Mouse (Mus musculus): ENCODE data around the gene Sdf2l1. TPM values are rescaled to one million over a fixed set of nuclear protein-coding genes. Genes with fewer than 3 reads are reported as not detected.
A peak's percentile ranks its signal among the peaks of the same experiment; 100 is the strongest.

Sdf2l1 gene
- polyA plus RNA-seq, 1 experiment from 2014 or later, result 173 TPM

DNA sequence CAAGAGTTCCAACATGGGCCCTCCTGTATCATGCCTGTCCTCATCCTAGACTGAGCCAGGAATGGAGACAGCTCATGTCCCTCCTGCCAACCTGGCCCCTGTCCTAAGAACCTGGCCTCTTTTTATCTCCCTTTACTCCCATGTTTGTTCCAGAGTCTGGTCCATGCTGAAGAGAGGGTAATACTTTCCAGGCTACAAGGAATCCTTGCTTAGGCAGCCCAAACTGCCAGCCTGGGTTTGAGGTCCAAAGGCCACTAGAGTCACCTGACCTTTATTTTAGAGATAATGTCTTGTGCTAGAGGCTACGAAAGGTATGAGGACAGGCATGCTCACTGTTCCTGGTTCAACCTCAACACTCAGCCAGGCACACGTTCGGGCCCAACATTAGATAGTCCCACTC is 35.2 kb downstream of the Sdf2l1 start:
- H3K36me3 ChIP-seq (ENCODE audit: control insufficient read depth, insufficient read depth, low read length), result peaks cover 26% of the 10 kb centered on the region
- H3K9ac ChIP-seq (ENCODE audit: low read depth, low read length), result no peak overlapping the region
- no peaks in the 10 kb centered on the region for H3K27me3 ChIP-seq (replicated peaks; ENCODE audit: control insufficient read depth, insufficient read depth, low read length)
- ATAC-seq, result peak; percentile 78
- no peak overlapping the region for H3K4me2 ChIP-seq (ENCODE audit: low read depth, low read length)
- H3K4me3 ChIP-seq (ENCODE audit: low read length), result no peak overlapping the region
- H3K9me3 ChIP-seq (ENCODE audit: control insufficient read depth, low read length), result no peaks in the 10 kb centered on the region
- peaks cover 2% of the 10 kb centered on the region; the same call in 1 of the 2 replicates for H3K4me1 ChIP-seq (ENCODE audit: control insufficient read depth, insufficient read depth, low read length)
- WGBS, result 80% methylated on average over 3 of the region's 3 CpGs
- H3K27ac ChIP-seq (ENCODE audit: low read length), result peak overlapping the region; percentile 48

DNA sequence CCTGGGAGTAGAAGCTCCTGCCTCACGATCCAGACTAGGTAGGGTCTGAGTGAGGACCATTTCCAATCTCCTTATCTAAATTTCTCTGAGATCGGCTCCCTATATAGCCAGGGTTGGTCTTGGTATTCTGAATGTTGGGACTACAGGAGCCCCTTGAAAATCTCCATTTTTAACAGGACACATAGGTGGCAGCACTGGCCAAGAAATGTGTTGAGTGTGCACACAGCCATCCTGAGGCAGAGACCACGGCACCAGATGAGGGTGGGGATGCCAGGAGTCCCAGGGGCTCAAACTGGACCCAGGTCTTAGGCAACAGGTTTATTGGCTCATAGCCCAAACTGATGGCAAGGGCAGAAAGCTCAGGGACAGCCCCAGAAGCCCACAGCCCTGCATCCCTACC is 43.8 kb downstream of the Sdf2l1 start:
- no peak overlapping the region for H3K4me3 ChIP-seq (ENCODE audit: low read length)
- no peaks in the 10 kb centered on the region for H3K27me3 ChIP-seq (replicated peaks; ENCODE audit: control insufficient read depth, insufficient read depth, low read length)
- no peak overlapping the region for H3K27ac ChIP-seq (ENCODE audit: low read length)
- WGBS, result 66% methylated on average over 3 of the region's 3 CpGs
- peaks cover 34% of the 10 kb centered on the region for H3K36me3 ChIP-seq (ENCODE audit: control insufficient read depth, insufficient read depth, low read length)
- no peak overlapping the region for H3K4me2 ChIP-seq (ENCODE audit: low read depth, low read length)
- no peaks in the 10 kb centered on the region for H3K9me3 ChIP-seq (ENCODE audit: control insufficient read depth, low read length)
- no peak for ATAC-seq
- no peaks in the 10 kb centered on the region for H3K4me1 ChIP-seq (ENCODE audit: control insufficient read depth, insufficient read depth, low read length)
- no peak overlapping the region for H3K9ac ChIP-seq (ENCODE audit: low read depth, low read length)

DNA sequence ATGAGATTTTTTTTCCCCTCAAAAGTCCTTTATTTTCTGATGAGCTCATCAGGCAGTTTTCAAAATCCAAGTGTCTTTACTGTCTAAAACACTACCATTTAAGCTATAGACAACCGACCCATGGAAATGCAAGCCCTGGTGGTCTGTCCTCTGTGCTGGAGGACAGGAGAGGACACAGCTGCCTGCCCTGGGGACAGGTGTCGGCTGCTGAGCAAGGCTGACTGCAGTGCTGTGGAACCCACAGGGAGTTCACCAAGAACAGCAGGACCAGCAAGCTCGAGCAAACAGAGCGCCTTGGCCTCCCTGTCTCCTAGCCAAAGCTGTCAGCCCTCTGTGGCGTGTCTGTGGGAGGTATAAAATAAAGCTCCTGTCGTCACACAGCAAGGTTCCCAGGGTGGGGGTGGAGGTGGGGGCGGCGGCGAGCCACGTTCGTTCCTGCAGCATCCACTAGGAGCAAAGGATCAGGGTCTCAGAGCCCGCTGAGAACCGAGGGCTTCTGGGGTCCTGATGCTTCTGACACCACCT is 45.5 kb downstream of the Sdf2l1 start:
- no peak for ATAC-seq
- peaks cover 31% of the 10 kb centered on the region for H3K36me3 ChIP-seq (ENCODE audit: control insufficient read depth, insufficient read depth, low read length)
- WGBS, result 75% methylated on average over 13 of the region's 13 CpGs
- no peak overlapping the region for H3K4me3 ChIP-seq (ENCODE audit: low read length)
- no peaks in the 10 kb centered on the region for H3K9me3 ChIP-seq (ENCODE audit: control insufficient read depth, low read length)
- no peak overlapping the region for H3K9ac ChIP-seq (ENCODE audit: low read depth, low read length)
- H3K4me1 ChIP-seq (ENCODE audit: control insufficient read depth, insufficient read depth, low read length), result 0 out of 2 replicates have a peak, but pooled peaks cover 2% of the 10 kb centered on the region
- no peak overlapping the region for H3K27ac ChIP-seq (ENCODE audit: low read length)
- H3K4me2 ChIP-seq (ENCODE audit: low read depth, low read length), result no peak overlapping the region
- H3K27me3 ChIP-seq (replicated peaks; ENCODE audit: control insufficient read depth, insufficient read depth, low read length), result no peaks in the 10 kb centered on the region

DNA sequence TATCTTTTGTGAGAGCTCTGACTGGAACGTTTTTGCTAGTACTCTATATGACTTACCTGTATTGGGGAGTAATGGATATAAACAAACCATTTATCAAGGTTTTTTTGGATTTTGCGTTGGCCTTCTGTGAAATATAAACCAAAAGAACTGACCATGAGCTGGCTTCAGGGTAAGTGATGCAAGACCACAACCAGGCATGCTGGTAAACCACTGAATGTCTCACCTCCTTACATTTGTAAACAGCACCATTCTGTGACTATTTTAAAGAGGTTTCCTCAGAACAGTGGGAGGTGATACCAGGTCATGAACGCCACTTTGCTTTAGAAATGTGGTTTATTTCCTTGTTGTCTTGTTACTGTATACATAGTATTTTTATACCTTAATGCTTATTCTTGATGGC is 45.9 kb downstream of the Sdf2l1 start:
- H3K36me3 ChIP-seq (ENCODE audit: control insufficient read depth, insufficient read depth, low read length), result peaks cover 26% of the 10 kb centered on the region
- no peaks in the 10 kb centered on the region for H3K9me3 ChIP-seq (ENCODE audit: control insufficient read depth, low read length)
- H3K4me3 ChIP-seq (ENCODE audit: low read length), result no peak overlapping the region
- ATAC-seq, result no peak
- 64% methylated on average over 3 of the region's 3 CpGs for WGBS
- H3K9ac ChIP-seq (ENCODE audit: low read depth, low read length), result no peak overlapping the region
- no peak overlapping the region for H3K27ac ChIP-seq (ENCODE audit: low read length)
- 0 out of 2 replicates have a peak, but pooled peaks cover 2% of the 10 kb centered on the region for H3K4me1 ChIP-seq (ENCODE audit: control insufficient read depth, insufficient read depth, low read length)
- no peaks in the 10 kb centered on the region for H3K27me3 ChIP-seq (replicated peaks; ENCODE audit: control insufficient read depth, insufficient read depth, low read length)
- no peak overlapping the region for H3K4me2 ChIP-seq (ENCODE audit: low read depth, low read length)

DNA sequence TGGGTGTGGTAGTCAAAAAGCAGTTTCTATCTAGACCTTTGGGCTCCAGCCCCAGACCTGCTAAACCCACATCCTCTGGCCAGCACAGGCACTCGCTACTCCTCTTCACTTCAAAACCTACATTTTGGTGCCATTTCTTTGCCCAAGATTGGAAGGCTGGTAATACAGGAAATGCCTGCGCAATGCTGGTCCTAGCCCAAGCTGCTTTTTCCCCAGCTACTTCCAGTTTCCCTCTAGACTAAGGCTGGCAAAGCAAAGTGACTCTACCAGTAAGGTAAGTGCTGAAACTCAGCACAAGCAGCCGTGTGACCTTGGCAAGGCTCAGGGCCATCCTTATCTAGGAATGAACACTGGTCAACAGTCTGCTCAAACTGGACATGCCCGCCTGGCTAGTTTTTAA is 46.5 kb downstream of the Sdf2l1 start:
- 78% methylated on average over 4 of the region's 4 CpGs for WGBS
- no peak overlapping the region for H3K4me3 ChIP-seq (ENCODE audit: low read length)
- peak; percentile 13 for ATAC-seq
- no peak overlapping the region for H3K9ac ChIP-seq (ENCODE audit: low read depth, low read length)
- 0 out of 2 replicates have a peak, but pooled peaks cover 2% of the 10 kb centered on the region for H3K4me1 ChIP-seq (ENCODE audit: control insufficient read depth, insufficient read depth, low read length)
- H3K4me2 ChIP-seq (ENCODE audit: low read depth, low read length), result no peak overlapping the region
- H3K36me3 ChIP-seq (ENCODE audit: control insufficient read depth, insufficient read depth, low read length), result peaks cover 26% of the 10 kb centered on the region
- H3K27me3 ChIP-seq (replicated peaks; ENCODE audit: control insufficient read depth, insufficient read depth, low read length), result no peaks in the 10 kb centered on the region
- H3K27ac ChIP-seq (ENCODE audit: low read length), result no peak overlapping the region
- H3K9me3 ChIP-seq (ENCODE audit: control insufficient read depth, low read length), result no peaks in the 10 kb centered on the region

DNA sequence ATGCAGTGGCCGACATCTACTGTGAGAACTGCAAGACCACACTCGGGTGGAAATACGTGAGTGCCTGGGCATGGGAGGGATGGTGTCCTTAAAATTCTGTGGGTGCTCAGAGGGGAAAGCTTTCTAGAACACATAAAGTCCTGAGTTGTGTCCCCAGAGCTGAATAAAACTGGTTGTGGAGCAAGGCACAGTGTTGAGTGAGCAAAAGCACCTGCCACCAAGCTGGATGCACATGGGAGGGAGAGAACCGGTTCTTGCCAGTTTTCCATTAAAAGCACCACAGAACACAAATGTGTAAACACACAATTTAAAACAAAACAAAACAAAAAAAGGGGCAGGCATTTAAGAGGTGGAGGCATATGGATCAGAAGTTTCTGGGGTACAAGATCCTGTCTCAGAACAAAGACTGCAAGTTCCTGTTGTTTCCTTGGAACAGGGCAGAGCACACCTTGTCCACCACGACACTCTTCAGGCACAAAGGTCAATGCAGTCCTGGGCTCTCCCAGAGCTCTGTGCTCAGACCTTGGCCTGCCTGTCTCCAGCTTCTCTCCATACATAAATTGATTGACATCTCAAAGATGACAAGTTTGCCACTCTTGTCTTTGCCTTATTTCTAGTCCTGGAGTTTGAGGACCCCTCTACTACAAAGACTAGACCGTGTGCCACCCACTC is 49.9 kb downstream of the Sdf2l1 start:
- no peaks in the 10 kb centered on the region for H3K9me3 ChIP-seq (ENCODE audit: control insufficient read depth, low read length)
- WGBS, result 77% methylated on average over 6 of the region's 6 CpGs
- H3K4me3 ChIP-seq (ENCODE audit: low read length), result no peak overlapping the region
- peaks cover 14% of the 10 kb centered on the region for H3K36me3 ChIP-seq (ENCODE audit: control insufficient read depth, insufficient read depth, low read length)
- H3K27ac ChIP-seq (ENCODE audit: low read length), result peak overlapping the region; percentile 27
- no peak overlapping the region for H3K4me2 ChIP-seq (ENCODE audit: low read depth, low read length)
- H3K9ac ChIP-seq (ENCODE audit: low read depth, low read length), result no peak overlapping the region
- H3K4me1 ChIP-seq (ENCODE audit: control insufficient read depth, insufficient read depth, low read length), result 0 out of 2 replicates have a peak, but pooled peaks cover 2% of the 10 kb centered on the region
- ATAC-seq, result peak; percentile 85
- H3K27me3 ChIP-seq (replicated peaks; ENCODE audit: control insufficient read depth, insufficient read depth, low read length), result no peaks in the 10 kb centered on the region

MicroRNAs encoded within 50 kb of the gene (microRNA counts, 519-probe panel; counts per million panel counts)
- microRNA mmu-miR-130b (3,391 counts per million, percentile 87 among the panel's probes with 10 or more counts), microRNA mmu-miR-301b (2,540 counts per million, percentile 62 among the panel's probes with 10 or more counts)

Small RNAs within 50 kb of the gene (microRNA-seq; reads per million reads assigned to microRNA genes)
- 6,092 reads per million, percentile 90 among the genes with 10 or more reads in this experiment for gene Mir130b
- 84.9 reads per million, percentile 45 among the genes with 10 or more reads in this experiment for gene Mir301b

Other genes starting within 250 kb of the Sdf2l1 start
- 15.6 and 16.0 TPM in 2 replicates for gene Ppm1f, start 235.9 kb downstream of the Sdf2l1 start, polyA plus RNA-seq (2015; fragmentation: Nextera tagmentation; extraction: Ambion mirVana)
- gene Mapk1, start 149.0 kb downstream of the Sdf2l1 start, polyA plus RNA-seq (2015; fragmentation: Nextera tagmentation; extraction: Ambion mirVana), result 129 and 130 TPM in 2 replicates
- gene Ypel1, start 62.7 kb downstream of the Sdf2l1 start, polyA plus RNA-seq (2015; fragmentation: Nextera tagmentation; extraction: Ambion mirVana), result 9.1 and 9.9 TPM in 2 replicates
- 130 and 132 TPM in 2 replicates for gene Ppil2, start 21.1 kb downstream of the Sdf2l1 start, polyA plus RNA-seq (2015; fragmentation: Nextera tagmentation; extraction: Ambion mirVana)
- 33.8 and 41.6 TPM in 2 replicates for gene 2610318N02Rik, start 7.2 kb downstream of the Sdf2l1 start, polyA plus RNA-seq (2015; fragmentation: Nextera tagmentation; extraction: Ambion mirVana)
- 41.0 and 41.5 TPM in 2 replicates for gene Ydjc, start 12.2 kb upstream of the Sdf2l1 start, polyA plus RNA-seq (2015; fragmentation: Nextera tagmentation; extraction: Ambion mirVana)
- gene Ccdc116, start 14.8 kb upstream of the Sdf2l1 start, polyA plus RNA-seq (2015; fragmentation: Nextera tagmentation; extraction: Ambion mirVana), result 3.0 and 3.1 TPM in 2 replicates
- 358 and 374 TPM in 2 replicates for gene Ube2l3, start 70.3 kb upstream of the Sdf2l1 start, polyA plus RNA-seq (2015; fragmentation: Nextera tagmentation; extraction: Ambion mirVana)
- 0.48 and 0.49 TPM in 2 replicates for gene Rimbp3, start 76.2 kb upstream of the Sdf2l1 start, polyA plus RNA-seq (2015; fragmentation: Nextera tagmentation; extraction: Ambion mirVana)
- 5.3 and 5.5 TPM in 2 replicates for gene Hic2, start 101.2 kb upstream of the Sdf2l1 start, polyA plus RNA-seq (2015; fragmentation: Nextera tagmentation; extraction: Ambion mirVana)
- 14.5 and 15.2 TPM in 2 replicates for gene Tmem191c, start 143.7 kb upstream of the Sdf2l1 start, polyA plus RNA-seq (2015; fragmentation: Nextera tagmentation; extraction: Ambion mirVana)
- 2.0 and 4.8 TPM in 2 replicates for gene Serpind1, start 199.0 kb upstream of the Sdf2l1 start, polyA plus RNA-seq (2015; fragmentation: Nextera tagmentation; extraction: Ambion mirVana)

Data from intestine, embryonic 16.5 days (tissue).